Mouse (Mus musculus): ENCODE results near the gene Stra6.

GRCm38 (mm10) chr9:58118671-58119070, 55.1 kb downstream of the Stra6 start, which contains the start of gene Ccdc33:
- TF ChIP-seq USF1 (IDR thresholded peaks at IDR 0.05; ENCODE audit: low read depth), result no peak
- TF ChIP-seq CTCF (IDR thresholded peaks at IDR 0.05; ENCODE audit: control insufficient read depth, insufficient read depth, insufficient read length), result no peak
- no peak for TF ChIP-seq MYOD1 (IDR thresholded peaks at IDR 0.05; ENCODE audit: control insufficient read depth, insufficient read length, low read depth)
- TF ChIP-seq CEBPB (IDR thresholded peaks at IDR 0.05; ENCODE audit: low read depth), result no peak
